Mouse (Mus musculus) adipocyte (in vitro differentiated cells): ENCODE measurements around the gene Mrpl35.
"Not testable (repeated sequence)": the region's sequence is repeated elsewhere in the genome, so short reads cannot be mapped to it uniquely, and the experiment has no call there.

ENCODE experiments used
- DNase-seq: peaks from one replicate; pipeline ENCODE4 v3.0.0-alpha.2; 2016; ENCODE audit warnings: low spot score

Gene Mrpl35

GRCm38 (mm10) chr6:71826869-71827268, at the start of gene Mrpl35:
TSS of gene Mrpl35 (minus strand) at chr6:71826969.
- DNase-seq: no peak

- no peak for DNase-seq
Measured at GRCm38 (mm10) chr6:71871396-71871795, 44.6 kb upstream of the Mrpl35 start.

GRCm38 (mm10) chr6:71868809-71869208, 42.0 kb upstream of the Mrpl35 start:
- DNase-seq: peak; percentile 49

GRCm38 (mm10) chr6:71867751-71868150, 41.0 kb upstream of the Mrpl35 start:
- DNase-seq: no peak

- not testable (repeated sequence) for DNase-seq
Measured at GRCm38 (mm10) chr6:71846906-71847305, 20.1 kb upstream of the Mrpl35 start.

- no peak for DNase-seq
Measured at GRCm38 (mm10) chr6:71840597-71841290, 14.0 kb upstream of the Mrpl35 start.

- DNase-seq: no peak
Measured at GRCm38 (mm10) chr6:71839815-71840214, 13.0 kb upstream of the Mrpl35 start.

GRCm38 (mm10) chr6:71836811-71837210, 10.0 kb upstream of the Mrpl35 start:
- no peak for DNase-seq

- peak; percentile 99 for DNase-seq
Measured at GRCm38 (mm10) chr6:71831581-71831960, 4.8 kb upstream of the Mrpl35 start.

GRCm38 (mm10) chr6:71830690-71831580, 4.2 kb upstream of the Mrpl35 start, which contains the start of gene Immt:
TSS of gene Immt (plus strand) at chr6:71831331.
- DNase-seq: peak; percentile 99

- DNase-seq: no peak
Measured at GRCm38 (mm10) chr6:71829768-71830167, 3.0 kb upstream of the Mrpl35 start.

- peak; percentile 39 for DNase-seq
Measured at GRCm38 (mm10) chr6:71823961-71824360, 2.8 kb downstream of the Mrpl35 start.

- DNase-seq: peak; percentile 96
Measured at GRCm38 (mm10) chr6:71823488-71823887, 3.3 kb downstream of the Mrpl35 start.

GRCm38 (mm10) chr6:71823085-71823484, 3.7 kb downstream of the Mrpl35 start:
- DNase-seq: no peak

- DNase-seq: no peak
Measured at GRCm38 (mm10) chr6:71819764-71820292, 6.9 kb downstream of the Mrpl35 start.

- no peak for DNase-seq
Measured at GRCm38 (mm10) chr6:71812820-71813219, 13.9 kb downstream of the Mrpl35 start.

- no peak for DNase-seq
Measured at GRCm38 (mm10) chr6:71809890-71810289, 16.9 kb downstream of the Mrpl35 start.

- DNase-seq: no peak
Measured at GRCm38 (mm10) chr6:71806713-71807112, 20.1 kb downstream of the Mrpl35 start.

- DNase-seq: peak; percentile 92
Measured at GRCm38 (mm10) chr6:71804061-71804829, 22.5 kb downstream of the Mrpl35 start.

- DNase-seq: no peak
Measured at GRCm38 (mm10) chr6:71803609-71804008, 23.2 kb downstream of the Mrpl35 start.

- no peak for DNase-seq
Measured at GRCm38 (mm10) chr6:71801714-71802094, 25.1 kb downstream of the Mrpl35 start.
